Mouse (Mus musculus): ENCODE data around the gene Irx1. TPM values are rescaled to one million over a fixed set of nuclear protein-coding genes. Genes with fewer than 3 reads are reported as not detected.

The Irx1 gene
- 0.08 and 0.37 TPM in 2 replicates for polyA plus RNA-seq (2015; fragmentation: Nextera tagmentation; extraction: Ambion mirVana)

GRCm38 (mm10) chr13:71963356-71964351, at the start of gene Irx1:
Gene Irx1 (minus strand): TSS chr13:71963723.

